Mouse (Mus musculus): ENCODE data around the gene Celsr1.

Gene Celsr1

GRCm38 (mm10) chr15:85969707-85970153, 63.8 kb downstream of the Celsr1 start:
- peak; percentile 70 for DNase-seq (ENCODE audit: extremely low read depth, insufficient read length, low spot score)

GRCm38 (mm10) chr15:85969291-85969690, 64.3 kb downstream of the Celsr1 start:
- DNase-seq (ENCODE audit: extremely low read depth, insufficient read length, low spot score) = no peak

GRCm38 (mm10) chr15:85966032-85966431, 67.5 kb downstream of the Celsr1 start:
- DNase-seq (ENCODE audit: extremely low read depth, insufficient read length, low spot score) = peak; percentile 55

GRCm38 (mm10) chr15:85963279-85963840, 70.2 kb downstream of the Celsr1 start:
- no peak for DNase-seq (ENCODE audit: extremely low read depth, insufficient read length, low spot score)

DNA sequence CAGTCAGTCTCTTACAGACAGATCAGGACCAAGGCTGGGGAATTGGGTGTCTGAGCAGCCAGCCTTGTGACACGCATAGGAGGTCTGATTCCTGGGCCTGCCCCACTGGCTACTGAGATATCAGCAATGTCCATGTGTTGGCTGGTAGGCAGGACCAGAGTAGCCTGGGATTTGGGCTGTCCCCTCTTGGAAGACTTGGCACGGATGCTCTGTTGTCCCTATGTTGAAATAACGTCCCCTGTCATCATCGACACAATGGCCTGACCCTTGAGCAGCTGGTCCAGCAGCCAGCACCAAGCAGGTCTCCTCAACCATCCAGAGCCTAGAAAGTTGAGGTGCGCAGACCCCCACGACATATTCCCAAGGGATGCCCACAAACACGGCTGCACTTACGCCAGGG, 70.9 kb downstream of the Celsr1 start:
- DNase-seq (ENCODE audit: extremely low read depth, insufficient read length, low spot score) = no peak

DNA sequence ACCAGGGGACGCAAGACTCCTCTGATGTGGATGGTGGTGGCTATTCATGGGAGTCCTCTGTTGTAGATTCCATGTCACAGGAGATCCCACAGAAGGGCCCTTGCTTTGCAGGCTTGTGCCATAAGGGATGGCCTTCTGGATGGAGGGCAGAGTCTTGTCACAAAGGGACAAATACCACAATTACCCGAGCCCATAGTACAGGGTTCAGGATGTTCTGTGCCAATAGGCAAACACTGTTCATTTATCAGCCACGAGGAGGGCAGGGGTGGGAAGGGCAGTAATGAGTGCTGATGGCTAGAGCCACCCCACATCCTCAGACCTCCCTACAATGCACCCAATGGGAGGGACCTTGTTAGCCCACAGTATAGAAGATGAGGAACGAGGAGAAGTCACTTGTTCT, 71.9 kb downstream of the Celsr1 start:
- no peak for DNase-seq (ENCODE audit: extremely low read depth, insufficient read length, low spot score)

- DNase-seq (ENCODE audit: extremely low read depth, insufficient read length, low spot score) = no peak
Observed at GRCm38 (mm10) chr15:85961131-85961530, 72.4 kb downstream of the Celsr1 start.

GRCm38 (mm10) chr15:85956202-85956601, 77.4 kb downstream of the Celsr1 start:
- DNase-seq (ENCODE audit: extremely low read depth, insufficient read length, low spot score) = no peak

GRCm38 (mm10) chr15:85953458-85953857, 80.1 kb downstream of the Celsr1 start:
- no peak for DNase-seq (ENCODE audit: extremely low read depth, insufficient read length, low spot score)

GRCm38 (mm10) chr15:85949421-85950164, 84.0 kb downstream of the Celsr1 start:
- no peak for DNase-seq (ENCODE audit: extremely low read depth, insufficient read length, low spot score)

DNA sequence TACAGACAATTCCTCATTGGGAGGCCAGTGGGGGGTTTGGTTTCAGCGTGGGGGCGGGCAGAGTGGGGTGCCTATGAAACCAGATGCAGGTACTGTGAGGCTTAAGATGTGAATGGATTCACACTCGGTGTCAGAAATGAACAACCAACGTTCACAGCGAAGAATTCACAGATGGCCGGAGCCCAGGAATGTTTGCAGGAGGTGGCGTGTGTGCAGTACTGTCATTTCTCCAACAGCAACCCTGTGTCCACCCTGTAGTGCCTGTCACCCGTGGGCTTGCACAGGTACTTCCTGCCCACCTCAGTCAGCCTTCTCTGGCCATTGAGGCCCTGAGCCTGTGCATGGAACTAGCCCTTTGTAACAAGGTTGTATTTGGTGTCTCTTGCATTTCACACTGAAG, 85.6 kb downstream of the Celsr1 start:
- no peak for DNase-seq (ENCODE audit: extremely low read depth, insufficient read length, low spot score)

GRCm38 (mm10) chr15:85947541-85947940, 86.0 kb downstream of the Celsr1 start:
- DNase-seq (ENCODE audit: extremely low read depth, insufficient read length, low spot score) = no peak

DNA sequence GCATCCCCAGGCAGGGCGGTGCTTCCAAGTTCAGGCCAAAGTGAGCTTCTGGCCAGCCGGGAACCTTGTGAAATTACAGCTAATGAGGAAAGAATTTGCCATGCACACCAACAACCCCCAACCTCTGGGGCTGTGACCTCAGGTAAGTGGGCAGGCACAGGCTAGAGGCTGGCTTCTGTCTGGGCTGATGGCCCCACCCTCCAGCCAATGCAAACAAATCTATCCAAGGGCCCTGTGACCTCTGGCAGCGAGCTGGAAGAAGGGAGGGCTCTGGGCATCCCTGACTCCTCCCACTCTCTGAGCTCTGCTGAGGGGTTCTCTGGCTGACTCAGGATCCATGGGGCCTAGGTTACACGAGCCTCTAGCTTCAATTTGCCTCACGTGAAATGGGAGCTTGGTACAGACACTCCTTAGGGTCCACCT, 97.9 kb downstream of the Celsr1 start:
- DNase-seq (ENCODE audit: extremely low read depth, insufficient read length, low spot score) = peak; percentile 41

- no peak for DNase-seq (ENCODE audit: extremely low read depth, insufficient read length, low spot score)
Observed at GRCm38 (mm10) chr15:85928161-85928560, 105.4 kb downstream of the Celsr1 start.

- DNase-seq (ENCODE audit: extremely low read depth, insufficient read length, low spot score) = no peak
Observed at GRCm38 (mm10) chr15:85921855-85922254, 111.7 kb downstream of the Celsr1 start.

- DNase-seq (ENCODE audit: extremely low read depth, insufficient read length, low spot score) = no peak
Observed at GRCm38 (mm10) chr15:85919892-85920248, 113.7 kb downstream of the Celsr1 start.

DNA sequence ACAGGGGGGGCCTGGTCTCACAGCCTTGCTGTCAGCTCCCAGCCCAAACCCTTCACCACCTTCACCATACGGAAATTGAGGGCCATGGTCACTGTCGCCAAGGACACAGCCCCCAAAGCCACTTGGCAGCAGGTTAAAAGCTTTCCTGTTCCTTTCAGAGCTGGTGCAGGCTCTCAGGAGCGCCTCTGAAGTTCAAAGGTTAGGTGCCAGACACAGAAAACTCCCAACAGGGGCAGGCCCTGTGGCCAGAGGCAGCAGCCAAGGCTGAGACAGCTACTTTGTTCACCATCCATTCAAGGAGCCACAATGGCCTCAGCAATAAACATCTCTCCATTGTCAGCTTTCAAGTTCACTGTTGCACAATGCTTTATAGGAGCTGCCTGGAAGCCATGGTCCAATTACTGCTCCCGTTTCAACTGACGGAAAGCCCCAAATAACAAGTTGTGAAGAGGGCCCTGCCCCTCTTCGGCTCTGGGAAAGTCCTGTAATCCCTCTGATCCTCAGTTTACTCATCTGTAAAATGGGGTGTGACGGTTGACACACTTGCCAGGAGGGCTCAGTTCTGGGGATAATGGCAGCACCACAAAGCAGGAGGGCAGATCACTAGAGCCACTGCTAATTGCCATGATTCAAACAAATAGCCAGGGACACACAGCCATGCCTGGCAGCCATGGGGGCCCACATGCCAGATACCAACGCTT, 114.2 kb downstream of the Celsr1 start:
- no peak for DNase-seq (ENCODE audit: extremely low read depth, insufficient read length, low spot score)

DNA sequence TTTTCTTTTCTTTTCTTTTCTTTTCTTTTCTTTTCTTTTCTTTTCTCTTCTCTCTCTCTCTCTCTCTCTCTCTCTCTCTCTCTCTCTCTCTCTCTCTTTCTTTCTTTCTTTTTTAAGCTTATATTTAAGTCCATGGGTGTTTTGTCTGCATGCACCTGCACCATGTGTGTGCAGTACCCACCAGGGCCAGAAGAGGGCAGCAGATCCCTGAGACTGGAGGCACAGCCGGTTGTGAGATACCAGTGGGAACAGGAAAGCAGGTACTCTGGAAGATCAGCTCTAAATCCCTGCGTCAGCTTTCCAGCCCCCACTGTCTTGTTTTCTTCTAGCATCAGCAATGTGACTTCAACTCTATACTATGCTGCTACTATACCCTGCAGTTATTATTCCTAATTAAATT, 120.0 kb downstream of the Celsr1 start:
- DNase-seq (ENCODE audit: extremely low read depth, insufficient read length, low spot score) = peak; percentile 58

GRCm38 (mm10) chr15:85909931-85910330, 123.6 kb downstream of the Celsr1 start:
- no peak for DNase-seq (ENCODE audit: extremely low read depth, insufficient read length, low spot score)

DNA sequence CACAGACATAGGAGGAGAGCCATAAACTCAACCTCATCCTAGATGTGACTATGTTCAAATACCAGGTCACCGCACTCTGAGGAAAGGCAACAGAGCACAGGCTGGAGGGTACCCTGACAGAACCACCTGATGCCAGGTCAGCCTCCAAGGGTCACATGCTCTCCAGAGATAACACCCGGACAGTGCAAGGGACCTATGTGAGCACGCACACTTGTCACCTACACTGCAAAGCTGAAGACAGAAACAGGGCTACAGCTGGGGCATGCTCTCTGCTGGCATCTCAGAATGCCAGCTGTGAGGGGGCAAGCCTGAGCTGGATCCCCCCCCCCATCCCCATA, 124.1 kb downstream of the Celsr1 start:
- no peak for DNase-seq (ENCODE audit: extremely low read depth, insufficient read length, low spot score)

DNA sequence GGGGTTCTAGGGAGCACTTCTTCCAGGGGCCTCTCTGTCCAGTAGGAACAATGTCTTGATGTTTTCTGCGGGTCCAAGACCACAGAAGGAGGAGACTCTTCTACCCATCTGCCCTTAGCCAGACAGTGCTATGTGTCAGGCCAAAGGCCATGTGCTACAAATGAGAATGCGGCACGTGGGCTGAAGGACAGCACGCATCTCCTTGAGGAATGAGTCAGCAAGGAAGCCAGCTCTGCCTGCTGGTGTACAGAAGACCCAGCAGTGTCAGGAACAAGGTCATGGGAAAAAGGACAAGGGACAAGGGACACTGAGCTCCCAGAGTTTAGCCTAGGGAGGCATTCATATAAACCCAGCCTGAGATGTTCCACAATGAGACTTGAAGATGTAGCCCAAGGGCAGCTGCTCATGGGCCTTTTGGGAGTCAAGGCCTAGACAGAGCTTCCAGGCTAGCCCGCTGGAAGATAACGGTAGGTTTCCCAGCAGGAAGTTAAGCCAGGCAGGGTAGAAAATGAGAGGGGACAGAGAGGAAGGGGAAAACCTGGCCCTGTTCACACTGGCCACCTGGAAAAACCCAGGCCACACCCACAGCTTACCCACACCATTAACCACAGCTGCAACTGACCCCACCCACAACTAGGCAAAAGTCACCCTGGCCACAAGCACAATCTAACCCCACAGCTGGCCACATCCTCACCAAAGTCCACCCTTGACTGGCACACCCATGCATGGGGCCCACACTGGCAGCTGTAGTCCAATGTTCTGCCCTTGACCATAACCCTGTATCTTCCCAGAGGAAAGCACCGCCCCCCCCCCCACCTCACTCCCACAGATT, 124.7 kb downstream of the Celsr1 start:
- DNase-seq (ENCODE audit: extremely low read depth, insufficient read length, low spot score) = peak; percentile 40
